Mouse (Mus musculus) gastrocnemius, adult 8-10 months (tissue): ENCODE measurements at regions not wholly inside any gene's neighbourhood (a gene's known extent, or its start where the extent isn't known, plus 50 kb on each side); places are given as distances from the start of the nearest gene placed in this dataset.

Source experiments
- DNase-seq, 2 experiments: peaks; one replicate each; pipeline ENCODE4 v3.0.0; 2022; ENCODE audit warnings: low spot score in 2 of 2

DNA sequence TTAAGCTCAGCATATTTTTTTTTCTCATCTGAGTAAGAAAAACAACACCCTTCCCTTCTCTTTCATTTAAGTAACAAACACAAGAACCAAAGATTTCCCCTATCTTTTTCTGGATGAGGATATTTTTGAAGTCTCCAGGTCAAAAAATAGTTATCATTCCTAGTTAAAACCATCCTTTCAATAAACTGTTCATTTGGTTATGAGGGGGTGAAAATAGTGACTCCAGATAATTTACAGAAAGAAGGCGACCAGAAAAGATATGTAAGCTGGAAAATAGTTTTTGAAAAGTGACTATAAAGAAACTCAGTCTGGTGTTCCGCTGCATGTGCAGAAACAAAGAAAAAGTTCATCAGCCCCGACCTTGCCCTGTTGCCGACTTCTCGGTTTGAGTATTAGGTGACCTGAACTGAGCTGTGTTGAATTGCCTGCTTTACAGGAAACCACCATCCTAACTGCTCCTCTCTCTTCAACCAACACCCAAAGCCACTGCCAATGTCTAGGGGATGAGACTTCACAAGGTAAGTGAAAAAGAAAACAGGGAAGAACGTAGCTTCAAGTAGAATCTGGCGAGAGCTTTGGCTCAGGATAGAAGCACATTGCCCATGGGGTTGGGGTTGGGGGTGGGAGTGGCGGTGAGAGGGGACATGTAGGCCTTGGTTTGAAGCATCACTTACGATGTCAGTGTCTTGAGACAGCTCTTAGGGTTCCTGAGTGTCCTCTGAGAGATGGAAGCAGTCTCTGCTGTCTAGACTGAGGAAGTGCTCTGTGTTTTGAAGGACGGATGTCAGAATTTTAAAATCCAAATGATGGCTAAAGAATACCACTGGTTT is 104.6 kb downstream of the Ube2e3 start:
- DNase-seq, result no peak

DNA sequence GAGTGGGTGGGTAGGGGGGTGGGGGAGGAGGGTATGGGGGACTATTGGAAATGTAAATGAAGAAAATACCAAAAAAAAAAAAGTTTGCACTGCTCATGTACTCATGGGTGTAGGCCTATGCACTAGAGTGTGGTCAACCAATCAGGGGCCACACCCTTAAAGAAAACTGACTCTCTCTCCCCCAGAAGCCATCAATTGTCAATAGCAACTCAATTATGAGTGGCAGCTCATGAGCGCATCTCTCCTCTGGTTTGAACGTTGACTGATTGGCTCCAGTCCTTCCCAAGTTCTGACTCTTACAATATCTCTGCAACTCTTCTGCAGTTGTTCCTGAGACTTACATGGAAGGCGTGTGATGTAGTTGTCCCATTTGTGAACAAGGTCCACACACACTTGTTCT is 105.9 kb downstream of the Ube2e3 start:
- DNase-seq, result no peak

DNA sequence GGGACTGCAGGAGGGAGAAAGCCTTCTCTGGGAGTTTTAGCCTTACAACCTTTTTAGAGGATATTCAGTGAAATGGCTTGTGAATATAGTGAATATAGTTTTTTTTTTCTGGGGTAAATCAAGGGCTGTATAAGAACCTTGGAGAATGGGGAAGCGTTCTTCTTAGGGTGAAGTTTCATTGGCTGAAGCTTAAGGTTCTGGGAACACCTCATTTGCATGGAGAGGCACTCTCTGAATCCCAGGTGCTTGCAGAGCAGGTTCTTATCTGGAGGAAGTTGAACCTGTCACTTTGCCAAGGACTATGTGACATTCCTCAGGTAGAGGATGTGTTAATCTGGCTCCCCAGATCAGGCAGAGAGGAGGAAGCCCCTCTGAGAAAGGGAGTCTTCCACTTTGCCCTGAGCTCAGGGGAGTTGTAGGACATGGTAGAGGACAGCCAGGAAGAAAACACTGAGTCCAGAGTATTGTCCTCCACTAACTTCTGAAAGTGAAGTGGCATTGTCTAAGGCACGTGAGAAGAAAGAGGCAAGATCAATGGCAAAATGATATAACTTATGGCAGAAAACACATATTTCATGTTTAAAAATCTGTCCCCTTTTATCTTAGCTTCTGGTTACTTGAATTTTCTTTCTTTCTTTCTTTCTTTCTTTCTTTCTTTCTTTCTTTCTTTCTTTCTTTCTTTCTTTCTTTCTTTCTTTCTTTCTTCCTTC is 106.9 kb downstream of the Ube2e3 start:
- no peak for DNase-seq

DNA sequence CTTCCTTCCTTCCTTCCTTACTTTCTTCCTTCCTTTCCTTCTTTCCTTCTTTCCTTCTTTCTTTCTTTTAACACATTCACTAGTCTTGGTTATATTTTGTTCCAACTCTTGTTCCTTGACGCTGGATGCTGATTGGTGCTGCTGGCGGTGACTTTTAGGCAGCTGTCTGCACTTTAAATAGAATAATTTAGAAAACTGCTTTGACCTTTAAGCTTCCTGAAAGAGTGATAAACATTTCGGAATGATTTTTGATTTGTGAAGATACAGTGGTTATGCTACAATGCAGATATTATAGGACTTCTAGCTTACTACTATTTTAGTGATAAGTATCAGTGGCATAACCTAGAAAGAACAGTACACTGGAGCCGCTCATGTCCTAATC is 107.5 kb downstream of the Ube2e3 start:
- no peak for DNase-seq

DNA sequence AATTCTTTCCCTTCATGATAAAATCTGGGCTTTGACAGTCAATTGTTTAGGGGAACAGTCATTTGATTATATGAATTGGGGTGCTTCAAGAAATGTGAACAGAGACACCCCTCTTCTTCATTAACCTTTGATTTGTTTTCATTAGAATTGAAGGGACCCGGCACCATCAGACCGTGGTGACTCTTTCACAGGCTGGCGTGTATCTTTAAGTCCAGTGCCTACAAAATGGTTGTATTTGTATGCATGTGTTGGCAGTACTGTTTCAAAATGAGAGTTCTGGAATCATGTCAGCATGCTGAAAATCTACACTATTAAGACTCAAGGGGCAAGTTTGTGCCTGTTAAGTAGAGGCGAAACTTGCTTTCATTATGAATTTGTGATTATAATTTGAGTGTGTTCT is 108.2 kb downstream of the Ube2e3 start:
- DNase-seq, result no peak

DNA sequence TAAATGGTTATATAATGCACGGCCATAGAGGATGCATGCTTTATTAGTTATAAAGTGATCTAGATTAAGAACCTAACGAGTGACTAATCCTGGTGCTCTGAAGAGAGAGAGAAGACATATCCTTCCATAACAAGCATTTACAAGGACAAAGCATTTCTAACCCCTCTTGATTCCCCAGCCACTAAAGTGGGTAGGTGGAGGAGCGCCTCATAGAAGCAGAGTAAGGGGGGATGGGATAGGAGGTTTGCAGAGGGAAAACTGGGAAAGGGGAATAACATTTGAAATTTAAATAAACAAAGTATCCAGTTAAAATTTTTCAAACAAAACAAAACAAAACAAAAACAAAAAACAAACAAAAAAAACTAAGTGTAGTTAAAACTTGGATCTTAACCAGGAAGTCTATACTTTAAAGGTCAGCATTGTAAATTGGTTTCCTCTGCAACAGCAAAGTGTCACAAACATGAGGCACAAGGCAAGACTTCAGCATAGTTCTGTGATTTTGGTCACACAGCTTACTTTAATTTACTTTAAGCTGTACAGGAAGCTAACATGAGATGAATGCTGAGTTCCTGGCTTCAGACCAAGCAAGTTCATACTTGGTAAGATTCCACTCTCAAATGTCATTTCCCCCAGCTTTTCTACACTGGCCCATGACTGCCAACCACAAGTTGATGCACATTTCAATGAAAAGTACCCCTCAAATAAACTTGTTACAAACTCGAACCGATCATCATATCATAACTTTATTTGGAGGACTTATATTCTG is 109.9 kb downstream of the Ube2e3 start:
- no peak for DNase-seq

DNA sequence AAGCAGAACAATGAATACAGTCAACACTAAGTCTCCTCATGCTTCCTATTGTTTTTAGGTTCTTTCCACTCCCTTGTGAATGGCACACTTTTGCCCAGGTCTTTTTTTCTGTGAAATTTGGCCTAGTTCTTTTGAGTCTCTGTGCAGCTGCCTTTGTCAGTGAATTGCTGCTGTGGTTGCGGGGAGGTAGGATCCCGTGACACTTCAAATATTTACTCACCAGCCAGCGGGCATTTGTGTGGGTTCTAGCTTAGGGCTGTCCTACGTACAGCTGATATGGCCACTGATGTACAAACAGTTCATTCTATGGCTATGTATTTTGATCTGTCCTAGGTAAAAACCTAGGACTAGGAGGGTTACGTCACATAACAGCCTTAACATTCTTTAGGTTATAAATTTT is 112.1 kb downstream of the Ube2e3 start:
- DNase-seq, result no peak

DNA sequence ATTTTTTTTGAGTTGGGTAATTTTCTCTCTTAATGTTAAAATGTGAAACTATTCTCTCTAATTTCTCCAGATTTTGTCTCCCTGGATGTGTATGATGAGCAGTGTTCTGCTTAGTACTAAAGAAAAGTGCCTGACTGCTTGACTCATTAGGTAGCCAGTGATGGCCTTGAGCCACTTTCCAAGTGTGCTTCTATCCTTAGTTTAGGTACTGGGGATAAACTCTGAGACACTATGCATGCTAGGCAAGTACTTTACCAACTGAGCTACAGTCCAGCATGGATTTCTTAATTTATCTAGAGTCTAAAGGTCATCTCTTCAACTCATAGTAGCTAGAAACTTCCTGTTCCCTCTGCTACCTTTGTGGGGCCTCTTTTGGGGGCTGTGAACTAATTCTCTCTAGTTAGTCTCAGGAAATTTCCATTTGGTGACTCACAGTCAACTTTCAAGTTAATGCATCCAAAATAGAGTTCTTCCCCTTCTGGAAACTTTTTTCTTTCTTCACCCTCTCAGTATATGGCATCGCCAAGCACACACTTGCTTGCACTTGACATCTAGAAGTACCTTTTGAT is 112.8 kb downstream of the Ube2e3 start:
- no peak for DNase-seq

DNA sequence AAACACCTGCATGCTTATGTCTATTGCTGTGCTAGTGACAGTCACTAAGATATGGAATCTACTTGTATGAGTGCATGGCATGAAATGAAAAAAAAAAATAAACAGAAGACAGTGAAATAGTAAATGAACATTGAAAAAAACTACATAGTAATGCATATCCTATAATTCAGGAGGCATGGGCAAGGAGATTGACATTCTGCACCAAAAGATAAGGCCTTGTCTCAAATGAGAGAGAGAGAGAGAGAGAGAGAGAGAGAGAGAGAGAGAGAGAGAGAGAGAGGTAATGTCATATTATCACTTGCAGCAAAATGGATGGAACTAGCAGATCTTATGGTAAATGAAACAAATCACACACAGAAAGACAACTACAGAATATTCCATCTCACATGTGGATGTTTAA is 115.4 kb downstream of the Ube2e3 start:
- DNase-seq, result no peak

DNA sequence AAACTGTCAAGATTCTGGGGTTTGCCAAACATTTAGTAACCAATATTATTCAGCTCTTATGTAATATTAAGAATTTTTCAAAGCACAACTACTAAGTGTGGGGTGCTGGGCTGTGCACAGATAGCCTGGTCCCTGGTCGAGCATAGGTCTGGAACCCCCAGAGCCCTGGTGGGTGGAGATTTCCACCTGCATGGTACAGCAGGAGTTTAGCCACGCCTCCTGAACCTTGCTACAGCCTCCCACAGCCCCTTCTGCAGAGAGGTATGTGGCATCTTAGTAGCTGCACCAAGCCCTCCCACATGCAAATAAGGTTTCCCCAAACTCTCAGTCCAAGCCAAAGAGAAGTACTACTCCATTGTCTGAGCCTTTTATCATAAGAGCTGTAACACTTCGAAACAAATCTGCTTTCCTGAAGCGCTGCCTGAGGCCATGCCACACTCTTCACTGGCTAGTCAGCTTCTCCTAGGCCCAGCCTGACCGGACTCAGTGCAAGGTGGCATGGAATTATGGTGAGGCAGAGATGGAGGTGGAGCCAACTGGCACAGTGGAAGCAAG is 116.1 kb downstream of the Ube2e3 start:
- no peak for DNase-seq

DNA sequence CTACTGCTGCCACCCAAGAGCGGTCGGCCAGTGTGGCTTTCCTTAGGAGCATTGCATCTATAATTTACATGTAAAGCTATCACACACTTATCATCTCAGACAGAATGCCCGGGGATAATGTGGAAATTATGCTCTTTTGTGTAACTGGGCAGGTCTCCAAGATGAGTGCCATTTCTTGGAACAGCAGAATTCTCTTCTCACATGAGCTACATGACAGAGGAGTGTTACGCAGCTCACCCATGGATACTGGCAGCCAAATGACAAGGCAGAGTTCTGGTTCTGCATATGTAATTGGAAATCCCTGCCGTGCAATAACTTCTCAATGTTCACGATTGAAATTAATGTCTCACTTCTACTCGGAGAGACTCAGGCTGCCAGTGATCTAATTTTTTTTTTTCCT is 119.1 kb downstream of the Ube2e3 start:
- no peak for DNase-seq

DNA sequence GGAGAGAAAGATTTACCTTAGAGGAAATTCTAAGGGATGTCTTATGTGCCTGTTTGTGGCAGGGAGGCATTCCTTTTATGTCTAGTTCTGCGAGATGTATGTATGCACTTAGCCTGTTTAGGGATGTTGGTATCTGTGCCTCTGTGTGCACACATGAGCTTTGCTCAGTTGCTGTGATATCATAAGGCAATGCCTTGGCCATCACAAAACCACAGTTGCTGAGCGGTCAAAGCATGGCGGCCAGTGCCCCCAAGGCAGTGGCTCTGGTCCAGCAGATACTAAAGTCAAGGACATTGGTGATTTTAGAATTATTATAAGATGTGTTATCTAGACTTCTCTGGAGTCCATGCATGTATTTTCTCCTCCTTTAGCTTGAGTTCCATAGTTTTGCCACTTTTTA is 119.5 kb downstream of the Ube2e3 start:
- no peak for DNase-seq

DNA sequence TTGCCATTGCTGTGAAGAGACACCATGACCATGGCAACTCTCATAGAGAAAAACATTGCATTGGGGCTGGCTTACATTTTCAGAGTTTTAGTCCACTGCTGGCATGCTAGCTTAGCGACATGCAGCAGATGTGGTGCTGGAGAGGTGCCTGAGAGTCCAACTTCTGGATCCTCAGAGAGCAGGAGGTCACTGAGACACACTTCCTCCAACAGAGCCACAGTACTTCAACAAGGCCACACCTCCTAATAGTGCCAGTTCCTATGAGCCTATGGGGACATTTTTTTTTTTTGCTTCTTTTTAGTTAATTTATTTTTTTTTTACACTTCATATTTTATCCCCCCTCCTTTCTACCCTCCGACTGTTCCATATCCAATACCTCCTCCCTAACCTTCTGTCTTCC is 120.3 kb downstream of the Ube2e3 start:
- DNase-seq, result no peak

DNA sequence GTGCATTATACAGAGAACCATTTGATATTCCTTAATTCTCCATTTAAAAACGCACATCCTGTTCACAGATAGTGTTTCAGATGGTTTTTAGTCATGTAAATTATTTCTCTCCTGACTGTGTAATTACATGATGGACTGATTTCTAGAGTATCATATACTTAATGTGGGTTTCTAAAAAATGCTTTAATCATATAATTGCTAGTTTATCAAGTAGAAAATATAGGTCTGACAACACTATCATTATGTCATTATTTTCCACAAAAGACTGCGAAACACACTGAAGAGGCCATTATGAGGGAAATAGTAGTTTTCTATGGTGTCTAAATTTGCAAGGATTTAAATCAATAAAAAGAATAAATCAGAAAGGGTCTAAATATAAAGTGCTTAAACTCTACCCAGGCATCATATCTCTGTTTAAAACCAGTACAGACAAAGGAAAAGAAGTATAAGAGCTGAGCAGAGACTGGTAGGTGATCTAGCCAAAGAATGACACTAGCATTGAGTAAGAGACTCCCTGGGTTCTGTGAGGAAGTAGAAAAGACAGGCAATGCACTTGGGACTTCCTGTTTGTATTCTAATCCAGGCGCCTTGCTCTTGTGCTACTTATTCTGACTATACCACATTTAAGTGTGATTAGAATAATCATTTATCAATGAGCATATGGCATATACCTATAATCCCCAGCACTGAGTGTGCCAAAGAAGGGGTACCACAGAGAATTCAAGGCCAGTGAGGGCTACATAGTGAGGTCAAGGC is 127.1 kb downstream of the Ube2e3 start:
- no peak for DNase-seq

DNA sequence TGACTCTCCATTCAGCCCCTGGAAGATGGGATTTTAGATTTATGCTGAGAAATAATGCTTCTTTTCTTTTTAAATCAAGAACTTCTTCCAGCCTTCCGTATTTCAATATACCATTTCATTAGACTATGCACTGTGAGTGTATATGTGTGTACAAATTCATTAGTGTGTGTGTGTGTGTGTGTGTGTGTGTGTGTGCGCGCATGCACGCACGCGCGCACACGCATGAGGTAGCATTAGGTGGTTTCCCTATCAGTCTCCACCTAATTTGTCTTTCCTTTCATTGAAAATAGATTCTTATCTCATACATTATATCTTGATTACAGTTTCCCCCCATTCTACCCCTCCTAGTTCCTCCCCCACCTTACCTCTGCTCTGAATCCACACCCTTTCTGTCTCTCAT is 130.7 kb downstream of the Ube2e3 start:
- no peak for DNase-seq

DNA sequence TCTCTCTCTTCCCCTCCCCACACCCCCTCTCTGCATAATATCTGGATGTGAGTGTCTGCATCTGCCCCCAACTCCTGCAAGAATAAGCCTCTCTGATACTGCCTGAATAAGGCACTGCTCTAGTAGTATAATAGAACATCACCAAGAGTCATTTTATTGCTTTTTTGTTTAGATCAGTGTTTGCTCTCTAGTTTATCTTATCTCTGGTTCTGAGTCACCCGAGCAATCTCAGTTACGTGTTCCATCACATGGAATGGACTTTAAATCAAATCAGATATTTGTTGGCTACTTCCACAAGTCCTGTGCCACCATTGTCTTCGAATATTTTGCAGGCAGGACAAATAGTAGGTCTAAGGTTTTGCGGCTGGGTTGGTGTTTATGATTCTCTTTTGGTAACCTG is 131.5 kb downstream of the Ube2e3 start:
- DNase-seq, result no peak

DNA sequence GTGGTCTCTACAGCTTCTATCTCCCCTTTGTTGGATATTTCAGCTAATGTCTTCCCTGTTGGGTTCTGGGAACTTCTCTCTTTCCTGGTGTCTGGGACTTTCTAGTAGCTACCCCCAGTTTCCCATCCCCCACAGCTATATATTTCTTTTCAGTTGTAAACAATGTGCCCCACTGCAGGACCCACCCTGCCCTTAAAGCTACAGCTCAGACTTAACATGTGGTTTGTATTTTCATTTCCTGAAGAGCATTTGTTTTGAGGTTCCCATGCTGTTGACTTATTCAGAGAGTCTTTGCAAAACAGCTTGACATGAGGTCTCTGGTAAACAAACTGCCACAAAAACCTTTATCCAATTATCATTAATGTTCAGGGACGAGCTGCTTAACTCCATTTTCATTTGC is 136.9 kb downstream of the Ube2e3 start:
- no peak for DNase-seq

DNA sequence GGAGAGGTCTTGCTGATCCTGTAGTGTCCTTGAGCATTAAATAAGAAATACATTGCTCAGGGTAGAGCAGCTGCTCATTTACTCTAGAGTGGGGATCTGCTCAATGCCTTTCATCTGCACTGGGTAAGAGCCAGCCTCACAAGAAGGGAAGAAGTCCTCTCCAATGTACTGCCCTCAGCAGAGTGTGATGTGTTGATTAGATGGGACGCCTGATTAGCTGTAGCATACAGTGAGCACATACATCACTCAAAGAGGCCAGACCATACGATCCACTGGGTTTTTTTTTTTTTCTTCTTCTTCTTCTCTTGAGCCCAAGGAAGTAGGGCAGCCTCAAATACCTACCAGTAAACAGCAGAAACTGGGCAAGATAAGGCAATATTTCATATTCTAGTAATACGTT is 140.7 kb downstream of the Ube2e3 start:
- no peak for DNase-seq

DNA sequence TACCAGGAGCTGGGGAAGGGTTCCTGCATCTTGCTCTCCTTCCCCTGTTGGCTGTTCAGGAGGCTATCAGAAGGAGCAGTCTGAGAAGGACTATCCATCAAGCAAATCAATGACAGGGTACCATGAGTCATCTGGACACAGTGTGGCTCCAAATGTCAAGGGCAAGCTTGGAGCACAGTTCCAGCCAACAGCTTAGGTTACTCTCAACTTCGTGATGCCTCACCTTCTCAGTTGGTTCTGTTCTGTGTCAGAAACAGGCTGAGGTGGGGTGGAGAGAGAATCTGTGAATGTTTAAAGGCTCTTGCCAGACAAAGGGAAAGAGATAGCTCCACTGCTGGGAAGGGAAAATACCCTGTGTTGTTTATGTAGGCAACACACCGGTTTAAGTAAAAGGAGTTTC is 141.9 kb downstream of the Ube2e3 start:
- DNase-seq, result no peak

DNA sequence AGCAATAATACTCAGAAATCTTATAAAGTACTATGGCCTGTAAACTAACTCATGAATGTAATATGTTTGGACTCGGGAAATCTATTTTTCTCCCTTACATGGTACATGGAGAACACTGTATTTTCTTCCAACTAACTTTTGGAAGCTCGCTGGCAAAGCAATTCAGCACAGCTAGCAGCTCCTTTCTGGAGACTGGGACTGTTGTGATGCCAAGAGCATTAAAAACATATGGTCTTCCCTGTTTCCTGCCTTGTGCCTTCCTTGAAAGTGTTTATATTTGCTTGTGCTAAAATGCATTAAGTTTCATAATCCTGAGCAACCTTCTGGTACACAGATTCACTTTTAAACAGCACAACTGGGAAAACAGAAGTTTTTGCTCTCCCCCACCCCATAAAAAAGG is 142.3 kb downstream of the Ube2e3 start:
- no peak for DNase-seq
